Mouse (Mus musculus): ENCODE data around the gene Kcnh2.
"Not testable (repeated sequence)": the region's sequence is repeated elsewhere in the genome, so short reads cannot be mapped to it uniquely, and the experiment has no call there.

The Kcnh2 gene

GRCm38 (mm10) chr5:24351278-24351677 lies at the start of gene Kcnh2:
Gene Kcnh2, minus strand, starts transcription at chr5:24351604.
- DNase-seq (ENCODE audit: low spot score in 2 of 2) = no peak

- no peak for DNase-seq (ENCODE audit: low spot score in 2 of 2)
Measured at GRCm38 (mm10) chr5:24400362-24400761, 49.0 kb upstream of the Kcnh2 start.

GRCm38 (mm10) chr5:24399686-24400085 lies 48.3 kb upstream of the Kcnh2 start:
- no peak for DNase-seq (ENCODE audit: low spot score in 2 of 2)

- not testable (repeated sequence) for DNase-seq (ENCODE audit: low spot score in 2 of 2)
Measured at GRCm38 (mm10) chr5:24396254-24396653, 44.9 kb upstream of the Kcnh2 start.

- peak; percentile 94 for DNase-seq (ENCODE audit: low spot score in 2 of 2)
Measured at GRCm38 (mm10) chr5:24394165-24394894, 42.9 kb upstream of the Kcnh2 start.

GRCm38 (mm10) chr5:24393392-24393997 lies 42.1 kb upstream of the Kcnh2 start, which contains the start of gene Abcb8:
Gene Abcb8, plus strand, starts transcription at chr5:24393663.
- peak; percentile 69 to 74 for DNase-seq (ENCODE audit: low spot score in 2 of 2)

GRCm38 (mm10) chr5:24392724-24393123 lies 41.3 kb upstream of the Kcnh2 start:
- DNase-seq (ENCODE audit: low spot score in 2 of 2) = no peak

- DNase-seq (ENCODE audit: low spot score in 2 of 2) = no peak
Measured at GRCm38 (mm10) chr5:24391864-24392263, 40.5 kb upstream of the Kcnh2 start, which contains the start of gene Atg9b. Gene Atg9b, minus strand, starts transcription at chr5:24392143.

- no peak for DNase-seq (ENCODE audit: low spot score in 2 of 2)
Measured at GRCm38 (mm10) chr5:24389658-24390020, 38.2 kb upstream of the Kcnh2 start.

GRCm38 (mm10) chr5:24389011-24389657 lies 37.7 kb upstream of the Kcnh2 start:
- DNase-seq (ENCODE audit: low spot score in 2 of 2) = no peak

GRCm38 (mm10) chr5:24388246-24388915 lies 37.0 kb upstream of the Kcnh2 start:
- no peak for DNase-seq (ENCODE audit: low spot score in 2 of 2)

- peak in 1 of 2 experiments; percentile 69 for DNase-seq (ENCODE audit: low spot score in 2 of 2)
Measured at GRCm38 (mm10) chr5:24387264-24388241, 36.1 kb upstream of the Kcnh2 start.

- no peak for DNase-seq (ENCODE audit: low spot score in 2 of 2)
Measured at GRCm38 (mm10) chr5:24385887-24386550, 34.6 kb upstream of the Kcnh2 start.

GRCm38 (mm10) chr5:24385374-24385773 lies 34.0 kb upstream of the Kcnh2 start:
- no peak for DNase-seq (ENCODE audit: low spot score in 2 of 2)

GRCm38 (mm10) chr5:24384407-24384806 lies 33.0 kb upstream of the Kcnh2 start:
- no peak for DNase-seq (ENCODE audit: low spot score in 2 of 2)

- DNase-seq (ENCODE audit: low spot score in 2 of 2) = peak; percentile 83 to 90
Measured at GRCm38 (mm10) chr5:24383026-24383859, 31.8 kb upstream of the Kcnh2 start.

- no peak for DNase-seq (ENCODE audit: low spot score in 2 of 2)
Measured at GRCm38 (mm10) chr5:24381988-24382387, 30.6 kb upstream of the Kcnh2 start.

- no peak for DNase-seq (ENCODE audit: low spot score in 2 of 2)
Measured at GRCm38 (mm10) chr5:24381486-24381885, 30.1 kb upstream of the Kcnh2 start.

GRCm38 (mm10) chr5:24380499-24380898 lies 29.1 kb upstream of the Kcnh2 start:
- DNase-seq (ENCODE audit: low spot score in 2 of 2) = no peak
